Mouse (Mus musculus) left cerebral cortex, adult 18-20 months (tissue): ENCODE measurements around the gene Phyhipl. TPM values are rescaled to one million over a fixed set of nuclear protein-coding genes. Genes with fewer than 3 reads are reported as not detected.

Experiments
- DNase-seq, 2 experiments: peaks; one replicate each; pipeline ENCODE4 v3.0.0; 2021 to 2022; ENCODE audit warnings: low spot score in 2 of 2, mixed read lengths in 1 of 2
- long read RNA-seq, 2 experiments: library from polyadenylated mRNA; stranded (forward); transcript quantifications; one replicate each; pipeline ENCODE4 v2.0.0; 2021
- total RNA-seq, 2 experiments: library from RNA; stranded (reverse); gene quantifications; 2 replicates each; pipeline ENCODE4 v1.2.3; 2021

The Phyhipl gene
- total RNA-seq = 100 to 1,000 TPM; 234 TPM
- long read RNA-seq, experiment 1, transcript Phyhipl-201 (5 exons, 2,877 nt) = major isoform, 441 of 459 reads
- long read RNA-seq, experiment 1, partial matches to known transcripts = 1 of 459 reads
- long read RNA-seq, experiment 1, other reads (novel, unspliced or antisense) = 17 of 459 reads
- long read RNA-seq, experiment 2, transcript Phyhipl-201 (5 exons, 2,877 nt) = major isoform, 322 of 342 reads
- long read RNA-seq, experiment 2, partial matches to known transcripts = 5 of 342 reads
- long read RNA-seq, experiment 2, other reads (novel, unspliced or antisense) = 15 of 342 reads

- DNase-seq = no peak
Measured at GRCm38 (mm10) chr10:70655828-70656227, at the start of gene Phyhipl. TSS of gene Phyhipl (minus strand) at chr10:70655965.

GRCm38 (mm10) chr10:70703211-70703610 is 47.4 kb upstream of the Phyhipl start:
- no peak for DNase-seq

- DNase-seq = no peak
Measured at GRCm38 (mm10) chr10:70699581-70699980, 43.8 kb upstream of the Phyhipl start.

- DNase-seq = no peak
Measured at GRCm38 (mm10) chr10:70698014-70698413, 42.2 kb upstream of the Phyhipl start.

- DNase-seq = no peak
Measured at GRCm38 (mm10) chr10:70696748-70697585, 41.2 kb upstream of the Phyhipl start.

GRCm38 (mm10) chr10:70689346-70689745 is 33.6 kb upstream of the Phyhipl start:
- no peak for DNase-seq

- DNase-seq = no peak
Measured at GRCm38 (mm10) chr10:70688881-70689280, 33.1 kb upstream of the Phyhipl start.

- DNase-seq = no peak
Measured at GRCm38 (mm10) chr10:70686941-70687703, 31.4 kb upstream of the Phyhipl start.

- peak in 1 of 2 experiments; percentile 12 for DNase-seq
Measured at GRCm38 (mm10) chr10:70686505-70686904, 30.7 kb upstream of the Phyhipl start.

- DNase-seq = no peak
Measured at GRCm38 (mm10) chr10:70683508-70683907, 27.7 kb upstream of the Phyhipl start.

GRCm38 (mm10) chr10:70677946-70678345 is 22.2 kb upstream of the Phyhipl start:
- DNase-seq = no peak

- no peak for DNase-seq
Measured at GRCm38 (mm10) chr10:70656272-70656671, 507 bp upstream of the Phyhipl start.

GRCm38 (mm10) chr10:70654655-70655054 is 1.1 kb downstream of the Phyhipl start:
- no peak for DNase-seq

GRCm38 (mm10) chr10:70654139-70654538 is 1.6 kb downstream of the Phyhipl start:
- no peak for DNase-seq

- no peak for DNase-seq
Measured at GRCm38 (mm10) chr10:70651769-70652648, 3.8 kb downstream of the Phyhipl start.

GRCm38 (mm10) chr10:70648831-70649230 is 6.9 kb downstream of the Phyhipl start:
- DNase-seq = peak; percentile 18 to 35

- no peak for DNase-seq
Measured at GRCm38 (mm10) chr10:70643131-70643530, 12.6 kb downstream of the Phyhipl start.

GRCm38 (mm10) chr10:70640896-70641596 is 14.7 kb downstream of the Phyhipl start:
- DNase-seq = no peak

GRCm38 (mm10) chr10:70640075-70640737 is 15.6 kb downstream of the Phyhipl start:
- DNase-seq = no peak
